11 mouse cellular contexts compared by ENCODE assay signal in the genomic region with DNA sequence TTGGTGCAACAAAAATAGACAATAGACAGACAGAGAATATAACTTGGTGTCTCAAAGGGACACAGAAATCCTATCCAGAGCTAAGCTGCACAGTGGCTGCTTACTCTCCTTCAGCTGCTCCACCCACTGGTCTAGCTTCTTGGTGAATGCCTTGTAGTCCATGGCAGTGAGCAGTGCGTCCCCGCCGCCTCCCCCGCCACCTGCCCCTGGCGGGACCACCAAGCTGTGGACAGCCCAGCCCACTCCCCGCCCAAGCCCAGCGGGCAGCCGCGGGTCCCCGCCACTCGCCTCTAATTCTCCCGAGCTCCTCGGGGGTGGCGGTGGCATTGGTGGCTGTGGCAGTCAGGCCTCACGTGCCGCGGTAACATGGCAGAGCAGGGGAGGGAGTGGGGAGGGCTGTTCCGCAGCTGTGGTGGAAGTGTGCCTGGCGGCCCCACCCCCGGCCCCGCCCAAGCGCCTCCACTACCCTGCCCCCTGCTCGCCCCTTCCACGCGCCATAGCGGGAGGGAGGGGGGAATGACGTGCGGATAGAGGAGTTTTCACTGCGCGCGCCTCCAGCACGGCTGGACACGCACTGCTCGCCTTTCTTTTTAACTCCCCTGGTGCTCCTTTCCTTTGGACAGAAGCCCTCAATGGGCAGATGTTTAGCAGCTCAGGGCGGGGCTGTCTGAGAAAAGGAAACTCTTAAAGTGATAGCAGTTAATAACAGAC. TPM values are rescaled to one million over a fixed set of nuclear protein-coding genes. Genes with fewer than 3 reads are reported as not detected.
A peak's percentile ranks its signal among the peaks of the same experiment; 100 is the strongest.
DNase-seq lines count a peak whose midpoint lies in the region; ATAC-seq lines count a peak whose summit lies in the region.
"Had no signal": no experiment of that assay in that cellular context is flagged by ENCODE, and none has a peak within 500 bp of the region (broad histone marks: within the 10 kb centered on the region; RNA-seq: fewer than 3 reads in every experiment).

No protein-coding gene starts in this region.

- H3K9ac ChIP-seq in limb, embryonic 15.5 days = no peak overlapping the region

- no peak overlapping the region for H3K4me2 ChIP-seq in limb, embryonic 15.5 days

- DNase-seq in adrenal gland, adult 8-10 months = peak; percentile 2
- DNase-seq in adrenal gland, postnatal 4 days (ENCODE audit: low spot score in 2 of 2) = no peak
- DNase-seq in retina, embryonic 14.5 days (ENCODE audit: low spot score) = peak; percentile 2
- DNase-seq in retina, postnatal 1 day = no peak
- peak; percentile 5 for DNase-seq in yolk sac, embryonic 10.5 days (ENCODE audit: low spot score)
- no peak for DNase-seq in urinary bladder, postnatal 25 days (ENCODE audit: low spot score)
- no peak for DNase-seq in layer of hippocampus, postnatal 36 days
- DNase-seq: gastrocnemius, postnatal 25 days; thymus, postnatal 4 days had no signal

- no peaks in the 10 kb centered on the region for H3K36me3 ChIP-seq in limb, embryonic 15.5 days

- H3K9me3 ChIP-seq in limb, embryonic 15.5 days = peaks cover 13% of the 10 kb centered on the region; the same call in 1 of the 2 replicates

- 0 out of 2 replicates have a peak overlapping the region, but pooled peaks have one; percentile 8 for H3K4me3 ChIP-seq in limb, embryonic 15.5 days

- no peaks in the 10 kb centered on the region for H3K27me3 ChIP-seq in limb, embryonic 15.5 days

- H3K27ac ChIP-seq in limb, embryonic 15.5 days = no peak overlapping the region

- no peaks in the 10 kb centered on the region for H3K4me1 ChIP-seq in limb, embryonic 15.5 days

- no peak for ATAC-seq in limb, embryonic 15.5 days (ENCODE audit: insufficient number of reproducible peaks, low FRiP score, low TSS enrichment, low read depth)

- WGBS in limb, embryonic 15.5 days = 38% methylated on average over 26 of the region's 35 CpGs

RNA-seq across cellular contexts. Expression of a gene that starts 29.2 kb away (rescaled TPM):
- not detected for total RNA-seq in adrenal gland, adult 8-10 months (2022)
- not detected for total RNA-seq in adrenal gland, postnatal 4 days (2021)
- not detected in 2 replicates for polyA plus RNA-seq in limb, embryonic 15.5 days (2015; fragmentation: Nextera tagmentation; extraction: Ambion mirVana)
- total RNA-seq in layer of hippocampus, postnatal 36 days (2021) = not detected
- total RNA-seq: gastrocnemius, postnatal 25 days had no signal
- polyA plus RNA-seq: limb, embryonic 11.5 days had no signal

RNA-seq across cellular contexts. Expression of a gene that starts 47.9 kb away (rescaled TPM):
- not detected for total RNA-seq in adrenal gland, adult 8-10 months (2022)
- total RNA-seq in adrenal gland, postnatal 4 days (2021) = not detected
- not detected in 2 replicates for polyA plus RNA-seq in limb, embryonic 15.5 days (2015; fragmentation: Nextera tagmentation; extraction: Ambion mirVana)
- not detected for total RNA-seq in layer of hippocampus, postnatal 36 days (2021)
- total RNA-seq: gastrocnemius, postnatal 25 days had no signal
- polyA plus RNA-seq: limb, embryonic 11.5 days had no signal

Comparison
In these comparisons a context has a peak if more than half of its experiments do, and no peak if none do; other contexts are left out.
1. DNase-seq: peak in adrenal gland, adult 8-10 months (single experiment), retina, embryonic 14.5 days (single experiment) and yolk sac, embryonic 10.5 days (single experiment); none in adrenal gland, postnatal 4 days (0 of 2), retina, postnatal 1 day (single experiment), urinary bladder, postnatal 25 days (single experiment) and layer of hippocampus, postnatal 36 days (0 of 2).